Mouse (Mus musculus) left cerebral cortex, postnatal 4 days (tissue): ENCODE measurements around the gene Tarbp2. TPM values are rescaled to one million over a fixed set of nuclear protein-coding genes. Genes with fewer than 3 reads are reported as not detected.

Experiments used
- DNase-seq: peaks from one replicate; pipeline ENCODE4 v3.0.0-alpha.2; 2022
- intact Hi-C: fragments of 180-260 bp; cut with DNase I; formaldehyde crosslinking; loops from one replicate; pipeline ENCODE4 v1.15.1; 2025
- total RNA-seq, 2 experiments: library from RNA; stranded (reverse); gene quantifications; 2 replicates each; pipeline ENCODE4 v1.2.3; 2021

The Tarbp2 gene
- total RNA-seq, 2 experiments from 2014 or later = 71.4 to 72.0 TPM

DNA sequence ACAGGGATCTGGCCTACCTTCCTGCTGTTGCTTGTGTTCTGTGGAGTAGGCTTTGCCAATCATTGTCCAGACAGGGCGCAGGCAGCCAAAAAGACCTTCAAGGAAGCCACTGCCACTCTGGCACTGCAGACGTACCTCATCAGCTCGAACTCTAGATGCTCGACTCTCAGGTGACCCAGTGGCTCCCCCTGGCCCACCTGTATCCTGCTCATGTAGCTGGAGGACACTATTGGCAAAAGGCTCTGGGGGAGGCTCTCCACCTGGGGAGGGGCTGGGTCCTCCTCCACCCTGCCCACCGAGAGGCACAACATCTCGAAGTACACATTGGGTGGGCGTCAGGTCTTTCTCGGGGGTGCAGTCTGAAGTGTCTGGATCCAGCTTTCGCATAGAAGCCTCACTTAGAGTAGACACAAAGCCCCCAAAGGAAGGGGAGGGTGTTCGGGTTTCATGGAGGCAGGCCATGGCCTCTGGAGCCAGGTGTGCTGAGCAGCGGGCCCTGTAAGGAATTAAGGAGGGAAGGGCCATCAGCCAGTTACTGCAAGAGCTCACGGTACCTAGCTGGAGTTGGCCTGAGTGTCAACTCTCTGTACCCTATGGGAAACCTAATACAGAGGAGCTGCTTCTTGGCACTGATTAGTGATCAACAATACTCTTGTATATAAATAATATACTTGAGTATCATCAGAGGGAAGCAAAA lies 12.8 kb upstream of the Tarbp2 start:
- intact Hi-C loops = no loop called here
- no peak for DNase-seq

GRCm38 (mm10) chr15:102505770-102506463 lies 12.1 kb upstream of the Tarbp2 start:
- DNase-seq = no peak

DNA sequence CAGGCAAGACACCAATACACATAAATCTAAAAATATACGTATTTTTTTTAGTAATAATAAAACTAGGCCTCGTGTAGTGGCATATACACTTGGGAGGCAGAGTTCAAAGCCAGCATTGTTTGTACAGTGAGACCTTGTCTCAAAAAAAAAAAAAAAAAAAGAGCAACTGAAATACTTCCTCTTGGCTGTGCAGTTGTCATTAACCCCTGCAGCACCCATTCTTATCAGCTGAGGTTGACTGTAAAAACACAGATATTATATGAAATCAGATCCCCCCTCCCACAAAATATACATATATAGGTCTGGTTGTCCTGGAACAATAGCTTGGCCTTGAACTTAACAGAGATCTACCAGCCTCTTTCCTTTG lies 11.5 kb upstream of the Tarbp2 start:
- intact Hi-C loops = no loop called here
- no peak for DNase-seq

More at GRCm38 (mm10) chr15:102505770-102506463, 12.1 kb upstream of the Tarbp2 start:
- intact Hi-C loops = no loop called here

GRCm38 (mm10) chr15:102506864-102507263 lies 11.1 kb upstream of the Tarbp2 start:
- no peak for DNase-seq
- intact Hi-C loops = no loop called here

DNA sequence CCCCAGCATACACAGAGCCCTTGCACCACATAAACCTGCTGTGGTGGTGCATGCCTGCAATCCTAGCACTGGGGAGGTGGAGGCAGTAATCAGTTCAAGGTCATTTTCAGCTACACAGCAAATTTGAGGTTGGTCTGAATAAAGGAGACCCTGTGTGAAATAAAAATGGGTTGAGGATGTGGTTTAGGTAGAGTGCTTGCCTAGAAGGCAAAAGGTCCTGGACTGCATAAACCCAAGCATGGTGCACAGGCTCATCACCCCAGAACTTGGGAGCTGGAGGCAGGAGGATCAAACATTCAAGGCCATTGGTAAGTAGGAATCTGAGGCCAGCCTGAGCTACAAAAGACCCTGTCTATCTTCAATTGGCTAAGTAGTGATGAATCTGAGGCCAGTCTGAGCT lies 10.4 kb upstream of the Tarbp2 start:
- intact Hi-C loops = no loop called here
- no peak for DNase-seq

DNA sequence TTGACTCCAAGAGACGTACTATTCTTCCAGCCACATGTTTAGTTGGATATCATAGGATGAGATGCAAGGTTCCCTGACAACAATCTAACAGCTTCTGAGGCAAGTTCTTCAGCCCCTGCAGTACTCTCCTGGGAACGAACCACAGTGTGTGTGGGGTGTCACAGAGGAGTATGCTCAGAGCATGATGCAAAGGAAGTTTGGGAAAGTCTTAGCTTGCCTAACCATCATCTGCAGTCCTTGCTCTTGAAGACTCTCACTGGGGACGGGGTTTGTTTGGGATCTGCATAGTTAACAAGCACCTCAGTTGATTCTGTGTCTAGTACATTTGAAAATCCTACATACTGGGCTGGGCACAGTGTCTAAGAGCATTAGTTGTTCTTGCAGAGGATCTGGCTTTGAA lies 9.7 kb upstream of the Tarbp2 start:
- no peak for DNase-seq

GRCm38 (mm10) chr15:102510110-102510509 lies 7.9 kb upstream of the Tarbp2 start:
- intact Hi-C loops = no loop called here
- DNase-seq = no peak

More for the DNA sequence above, 9.7 kb upstream of the Tarbp2 start:
- intact Hi-C loops = no loop called here

DNA sequence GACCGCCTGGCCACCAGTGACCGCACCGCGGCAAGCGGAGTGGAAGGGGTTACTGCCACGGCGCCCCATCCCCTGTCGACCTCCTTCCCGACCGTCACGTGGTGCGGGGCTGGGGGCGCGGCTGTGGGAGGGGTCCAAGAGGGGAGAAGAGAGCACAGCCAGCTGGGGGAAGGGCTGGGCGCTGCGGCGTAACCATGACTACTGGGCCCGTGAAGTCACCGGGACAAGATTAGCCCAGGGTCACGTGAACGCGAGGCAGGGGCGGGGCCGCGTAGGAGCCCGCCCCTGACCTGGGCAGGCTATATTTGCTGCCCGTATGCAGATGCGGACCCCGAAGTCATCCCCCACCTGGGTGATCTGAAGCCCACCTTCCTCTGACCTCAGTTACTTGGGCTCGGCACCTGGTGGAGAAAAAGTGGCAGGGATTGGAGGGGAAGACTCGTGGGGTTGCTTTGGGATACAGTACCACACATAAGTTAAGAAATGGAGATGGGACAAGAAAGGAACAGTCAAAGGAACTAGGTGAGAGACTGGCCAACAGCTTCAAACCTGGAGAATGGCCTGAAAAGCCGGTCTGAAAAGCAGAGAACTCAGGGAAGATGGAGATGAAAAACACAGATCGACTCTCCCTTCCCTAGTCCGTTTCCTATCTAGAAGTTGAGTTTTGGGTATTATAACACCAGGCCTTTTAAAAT lies 7.3 kb upstream of the Tarbp2 start:
- intact Hi-C loops = no loop called here
- peak; percentile 96 for DNase-seq

DNA sequence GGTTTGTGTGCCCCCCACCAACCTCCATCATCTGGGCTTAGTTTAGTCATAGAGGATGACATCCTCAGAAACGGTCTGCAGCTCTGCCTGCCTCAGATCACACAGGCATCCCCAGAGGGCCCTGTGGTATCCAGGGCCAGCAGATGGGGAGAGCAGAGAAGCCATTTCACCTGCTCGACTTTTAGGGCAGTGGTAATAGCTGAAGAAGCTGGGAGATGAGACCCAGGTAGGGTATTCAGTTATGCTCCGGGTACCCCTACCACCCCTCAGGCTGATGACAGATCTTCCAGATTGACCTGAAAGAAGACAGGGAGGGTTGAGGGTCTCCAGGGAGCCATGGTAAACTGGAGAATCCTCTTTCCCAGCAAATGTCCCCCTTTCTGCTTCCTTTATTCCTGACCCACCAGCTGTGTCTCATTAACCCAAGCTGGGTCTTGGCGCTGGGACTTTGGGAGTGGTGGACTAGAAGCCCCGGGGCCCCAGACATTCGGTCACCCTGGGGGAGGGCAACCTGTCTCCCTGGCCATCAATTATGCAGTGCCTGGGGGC lies 6.6 kb upstream of the Tarbp2 start:
- DNase-seq = peak; percentile 59
- intact Hi-C loops = no loop called here

- DNase-seq = no peak
- intact Hi-C loops = no loop called here
Measured at GRCm38 (mm10) chr15:102512010-102512409, 6.0 kb upstream of the Tarbp2 start.

DNA sequence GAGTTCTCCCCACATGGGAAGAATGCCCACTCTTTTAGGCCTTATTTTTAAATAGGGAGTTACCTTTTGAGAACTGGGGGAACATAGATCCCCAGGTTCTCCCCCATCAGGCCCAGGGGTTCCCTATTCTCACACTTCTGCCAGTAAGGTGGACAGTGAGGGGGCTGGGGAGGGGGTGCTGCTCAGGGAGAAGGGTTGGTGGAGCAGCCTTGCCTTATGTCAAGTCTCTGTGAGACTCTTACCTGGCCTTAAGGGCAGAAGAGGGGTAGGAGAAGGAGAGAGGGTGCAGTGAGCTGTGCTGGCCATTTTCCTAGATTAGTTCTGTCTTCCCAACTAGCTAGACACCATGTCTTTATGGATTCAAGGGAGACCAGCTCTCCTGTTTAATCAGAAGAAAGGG lies 5.5 kb upstream of the Tarbp2 start:
- intact Hi-C loops = no loop called here
- DNase-seq = no peak

GRCm38 (mm10) chr15:102513004-102513403 lies 5.0 kb upstream of the Tarbp2 start:
- intact Hi-C loops = no loop called here

GRCm38 (mm10) chr15:102515261-102515660 lies 2.7 kb upstream of the Tarbp2 start:
- intact Hi-C loops = no loop called here

More at GRCm38 (mm10) chr15:102513004-102513403, 5.0 kb upstream of the Tarbp2 start:
- no peak for DNase-seq

DNA sequence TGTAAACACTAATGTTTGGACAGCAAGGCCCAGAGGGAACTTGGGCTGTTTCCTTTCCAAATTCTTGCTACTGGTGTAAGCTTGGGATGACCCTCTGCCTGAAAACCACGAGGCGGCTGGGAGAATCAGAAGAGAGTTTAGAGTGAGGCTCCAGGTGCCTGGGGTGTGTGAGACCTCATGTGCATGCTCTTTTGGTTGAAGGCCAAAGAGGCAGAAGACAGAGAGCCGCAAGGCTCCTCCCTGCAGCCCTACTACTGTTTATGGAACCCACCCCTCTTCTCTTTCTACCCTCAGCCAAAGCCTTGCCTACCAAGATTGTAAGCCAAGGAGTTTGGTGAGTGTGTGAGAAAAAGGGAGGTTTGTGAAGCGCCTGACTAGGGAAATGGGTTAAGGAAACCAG lies 2.2 kb upstream of the Tarbp2 start:
- intact Hi-C loops = no loop called here
- DNase-seq = no peak

More at GRCm38 (mm10) chr15:102515261-102515660, 2.7 kb upstream of the Tarbp2 start:
- DNase-seq = no peak

DNA sequence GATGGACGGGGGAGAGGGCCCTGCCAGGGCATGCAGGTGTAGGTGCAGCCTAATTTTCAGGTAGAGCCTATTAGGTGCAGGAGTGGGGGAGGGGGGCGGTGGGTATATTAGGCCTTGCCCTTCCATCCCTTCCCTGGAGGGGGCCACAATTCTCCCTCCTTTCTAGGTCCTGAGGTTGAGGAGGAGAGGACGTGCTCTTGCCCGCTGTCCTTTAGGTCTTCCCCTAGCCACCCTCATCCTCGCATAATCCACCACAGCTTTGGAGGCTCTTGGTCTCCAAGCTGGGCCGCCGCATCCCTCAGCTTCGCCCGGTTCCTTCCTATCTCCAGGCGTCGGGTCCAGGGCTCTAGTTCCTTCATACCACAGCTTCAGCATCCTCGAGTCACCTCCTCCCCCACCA lies 1.7 kb upstream of the Tarbp2 start:
- intact Hi-C loops = no loop called here

GRCm38 (mm10) chr15:102516728-102517404 lies 1.1 kb upstream of the Tarbp2 start, which contains the start of gene Map3k12:
Gene Map3k12 (minus strand): TSS chr15:102517064.
- peak; percentile 83 for DNase-seq

More for the DNA sequence above, 1.7 kb upstream of the Tarbp2 start:
- peak; percentile 61 for DNase-seq

DNA sequence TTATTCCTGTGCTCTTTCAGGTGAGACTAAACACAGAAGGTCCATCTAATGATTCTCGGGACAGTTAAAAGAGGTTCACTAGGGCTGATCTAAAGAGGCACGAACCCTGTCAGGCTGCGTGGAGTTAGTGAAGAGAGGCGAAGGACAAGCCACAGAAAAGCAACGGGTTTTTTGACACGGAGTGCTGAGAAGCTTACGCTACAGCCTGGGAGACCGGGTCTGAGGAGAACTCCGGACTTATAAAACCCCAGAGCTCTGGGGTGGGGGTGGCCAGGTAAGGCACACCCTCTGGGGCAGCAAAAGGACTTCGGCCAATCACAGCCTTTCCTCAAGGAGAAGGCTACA lies 389 bp upstream of the Tarbp2 start:
- intact Hi-C loops = no loop called here
- no peak for DNase-seq

More at GRCm38 (mm10) chr15:102516728-102517404, 1.1 kb upstream of the Tarbp2 start, which contains the start of gene Map3k12:
- intact Hi-C loops = no loop called here

DNA sequence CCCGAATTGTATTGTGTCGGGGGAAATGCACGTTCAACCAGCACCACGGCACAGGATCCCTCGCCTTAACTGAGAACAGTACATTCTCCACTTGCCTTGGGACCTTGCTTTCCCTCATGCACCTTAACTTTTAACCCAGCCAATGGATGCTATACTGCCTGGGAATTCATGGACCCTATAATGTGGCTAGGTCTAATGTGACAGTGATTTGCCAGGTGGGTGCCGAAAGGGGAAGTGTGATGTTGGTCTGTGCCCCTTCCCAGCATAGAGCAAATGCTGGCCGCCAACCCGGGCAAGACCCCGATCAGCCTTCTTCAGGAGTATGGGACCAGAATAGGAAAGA lies 838 bp downstream of the Tarbp2 start:
- intact Hi-C loops = no loop called here

DNA sequence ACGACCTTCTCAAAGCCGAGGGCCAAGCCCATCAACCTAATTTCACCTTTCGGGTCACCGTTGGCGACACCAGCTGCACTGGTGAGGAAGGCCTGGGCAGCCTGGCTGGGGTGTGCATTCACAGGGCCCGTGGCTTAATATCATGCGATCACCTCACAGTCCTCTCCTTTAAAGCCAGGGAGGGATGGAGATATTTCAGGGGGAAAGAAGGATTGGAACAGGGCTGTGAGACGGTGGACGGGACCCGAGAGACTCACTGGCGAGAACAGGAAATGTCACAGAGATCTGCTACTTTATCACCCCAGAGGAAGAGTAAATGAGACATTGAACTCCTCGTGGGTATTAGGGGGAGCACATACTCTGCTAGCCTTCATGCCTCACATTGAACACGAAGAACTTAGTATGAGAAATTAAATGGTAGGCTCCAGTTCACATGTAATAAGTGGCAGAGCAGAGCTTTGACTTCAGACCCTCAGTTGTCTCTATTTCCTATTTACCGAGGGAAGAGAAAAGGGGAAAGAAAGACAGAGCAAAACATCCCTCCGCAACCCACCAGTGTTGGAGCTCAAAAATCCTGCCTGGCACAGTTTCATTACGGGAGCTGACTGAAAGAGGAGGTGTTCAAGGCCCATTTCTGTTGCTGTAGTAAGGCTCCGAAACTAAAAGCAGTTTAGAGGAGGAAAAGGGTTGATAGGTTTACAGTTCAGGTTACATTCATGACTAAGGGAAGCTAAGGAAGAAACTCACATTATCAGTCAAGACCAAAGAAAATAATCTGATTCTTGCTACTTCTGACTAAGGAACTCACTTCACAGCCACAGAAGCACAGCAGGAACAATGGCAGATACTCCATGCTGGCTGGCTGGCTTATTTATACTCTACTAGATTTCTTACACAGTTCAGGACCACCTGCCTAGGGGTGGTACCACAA lies 1.5 kb downstream of the Tarbp2 start:
- intact Hi-C loops = no loop called here
- DNase-seq = no peak

More for the DNA sequence above, 838 bp downstream of the Tarbp2 start:
- DNase-seq = no peak

- no peak for DNase-seq
Measured at GRCm38 (mm10) chr15:102520416-102520815, 2.4 kb downstream of the Tarbp2 start.

More at GRCm38 (mm10) chr15:102520416-102520815, 2.4 kb downstream of the Tarbp2 start:
- intact Hi-C loops = no loop called here
